Mouse (Mus musculus) MEL (cell line): Measurements from ENCODE around the gene Tmem132d.

Experiments
- BHLHE40 ChIP-seq: IDR thresholded peaks from 2 replicates; pipeline ENCODE4 v1.6.1; 2012; ENCODE audit warnings: low read depth, mild to moderate bottlenecking, inconsistent platforms, low read length, improper control_type of control experiment, borderline replicate concordance
- CHD1 ChIP-seq: IDR thresholded peaks from 2 replicates; pipeline ENCODE4 v1.6.1; 2012; ENCODE audit warnings: low read depth, mild to moderate bottlenecking, inconsistent platforms, low read length, improper control_type of control experiment
- CHD2 ChIP-seq: IDR thresholded peaks from 2 replicates; pipeline ENCODE4 v1.6.1; 2011; ENCODE audit warnings: low read length, improper control_type of control experiment
- CTCF ChIP-seq, 3 experiments: IDR thresholded peaks in 2 of 3; conservative IDR thresholded peaks in 1 of 3; 2 replicates each; pipeline ENCODE4 v1.5.1; 2011 to 2012; ENCODE audit warnings: low read length in 3 of 3, low read depth in 2 of 3, mild to moderate bottlenecking in 2 of 3, improper control_type of control experiment in 1 of 3, inconsistent platforms in 1 of 3, mixed read lengths in 1 of 3, moderate library complexity in 1 of 3; ENCODE audit not compliant: control insufficient read depth in 1 of 3, insufficient read depth in 1 of 3, poor library complexity in 1 of 3, severe bottlenecking in 1 of 3
- E2F4 ChIP-seq: IDR thresholded peaks from 2 replicates; pipeline ENCODE4 v1.6.1; 2011; ENCODE audit warnings: low read depth, low read length, improper control_type of control experiment, borderline replicate concordance
- ELF1 ChIP-seq: IDR thresholded peaks from 2 replicates; pipeline ENCODE4 v1.6.1; 2014; ENCODE audit warnings: low read depth, mild to moderate bottlenecking, inconsistent platforms, low read length, improper control_type of control experiment, moderate library complexity
- EP300 ChIP-seq, 2 experiments: IDR thresholded peaks; 2 replicates each; pipeline ENCODE4 v1.6.1; 2011; ENCODE audit warnings: improper control_type of control experiment in 2 of 2, low read length in 2 of 2, low read depth in 1 of 2, mild to moderate bottlenecking in 1 of 2
- MXI1 ChIP-seq: IDR thresholded peaks from 2 replicates; pipeline ENCODE4 v1.6.1; 2011; ENCODE audit warnings: mild to moderate bottlenecking, low read depth, low read length, improper control_type of control experiment
- POLR2A ChIP-seq, 2 experiments: IDR thresholded peaks; 2 replicates each; pipeline ENCODE4 v1.6.1; 2011 to 2012; ENCODE audit warnings: low read length in 2 of 2, mild to moderate bottlenecking in 2 of 2, control low read depth in 1 of 2, improper control_type of control experiment in 1 of 2, low read depth in 1 of 2, moderate library complexity in 1 of 2; ENCODE audit not compliant: control insufficient read depth in 1 of 2, insufficient read depth in 1 of 2, poor library complexity in 1 of 2
- POLR2AphosphoS2 ChIP-seq: IDR thresholded peaks from 2 replicates; pipeline ENCODE4 v1.6.1; 2011; ENCODE audit warnings: low read length, improper control_type of control experiment
- ZC3H11A ChIP-seq: IDR thresholded peaks from 2 replicates; pipeline ENCODE4 v1.6.1; 2012; ENCODE audit warnings: low read depth, mild to moderate bottlenecking, inconsistent platforms, low read length, improper control_type of control experiment

GRCm38 (mm10) chr5:128205716-128206115, 227.2 kb downstream of the Tmem132d start:
- TF ChIP-seq E2F4 (no peak), CTCF (IDR thresholded peaks at IDR 0.05 in 2 of 3, conservative IDR thresholded peaks at IDR 0.05 in 1 of 3; ENCODE audit: control insufficient read depth in 1 of 3, insufficient read depth in 1 of 3, low read depth in 2 of 3, low read length in 3 of 3, poor library complexity in 1 of 3, severe bottlenecking in 1 of 3) (no peak), ZC3H11A (no peak), CHD2 (no peak), POLR2A (IDR thresholded peaks at IDR 0.05; ENCODE audit: control insufficient read depth in 1 of 2, insufficient read depth in 1 of 2, low read depth in 1 of 2, low read length in 2 of 2, poor library complexity in 1 of 2) (no peak), BHLHE40 (no peak), ELF1 (no peak), CHD1 (no peak), EP300 (IDR thresholded peaks at IDR 0.05; ENCODE audit: low read depth in 1 of 2, low read length in 2 of 2) (no peak), MXI1 (no peak), POLR2AphosphoS2 (no peak)
